Mouse (Mus musculus) hindbrain, postnatal 0 days (tissue): Measurements from ENCODE around the gene Rnf157. TPM values are rescaled to one million over a fixed set of nuclear protein-coding genes. Genes with fewer than 3 reads are reported as not detected.
A peak's percentile ranks its signal among the peaks of the same experiment; 100 is the strongest.

Experiments
- ATAC-seq: fragments of 200-750 bp; cut with Nextera tagmentation; 2 replicates; pipeline ENCODE4 v1.8.0; 2017; ENCODE audit warnings: mild to moderate bottlenecking, moderate TSS enrichment, moderate library complexity
- DNase-seq: peaks from one replicate; pipeline ENCODE4 v3.0.0-alpha.2; 2015; ENCODE audit warnings: low spot score
- H3K27ac ChIP-seq: fragments of 300-500 bp; sonication (generic); 2 replicates; pipeline ENCODE4 v1.5.1; 2014; ENCODE audit warnings: mild to moderate bottlenecking
- H3K27me3 ChIP-seq: fragments of 300-500 bp; sonication (generic); 2 replicates; pipeline ENCODE4 v1.6.1; 2014; ENCODE audit warnings: low read length, mixed read lengths; ENCODE audit not compliant: insufficient read depth
- H3K36me3 ChIP-seq: fragments of 300-500 bp; sonication (generic); 2 replicates; pipeline ENCODE4 v1.6.1; 2014; ENCODE audit warnings: low read length, mixed read lengths; ENCODE audit not compliant: insufficient read depth
- H3K4me1 ChIP-seq: fragments of 300-500 bp; sonication (generic); 2 replicates; pipeline ENCODE4 v1.6.1; 2014; ENCODE audit warnings: antibody characterized with exemption, low read length, mixed read lengths; ENCODE audit not compliant: insufficient read depth
- H3K4me2 ChIP-seq: fragments of 300-500 bp; sonication (generic); 2 replicates; pipeline ENCODE4 v1.6.1; 2014; ENCODE audit warnings: low read depth, mild to moderate bottlenecking, low read length, moderate library complexity, mixed read lengths
- H3K4me3 ChIP-seq: fragments of 300-500 bp; sonication (generic); 2 replicates; pipeline ENCODE4 v1.5.1; 2014; ENCODE audit warnings: low read length
- H3K9ac ChIP-seq: fragments of 300-500 bp; sonication (generic); replicated peaks from 2 replicates; pipeline ENCODE4 v1.6.1; 2014; ENCODE audit warnings: mild to moderate bottlenecking, low read length, moderate library complexity, mixed read lengths
- H3K9me3 ChIP-seq: fragments of 300-500 bp; sonication (generic); 2 replicates; pipeline ENCODE4 v1.6.1; 2016; ENCODE audit warnings: low read length, mixed read lengths
- CTCF ChIP-seq: IDR thresholded peaks from 2 replicates; pipeline ENCODE4 v1.5.1; 2016; ENCODE audit warnings: antibody characterized with exemption, control low read depth, low read depth
- WGBS: fragments of 180-500 bp; shearing (Covaris S2); extraction: QIAGEN DNeasy Blood & Tissue Kit; methylation state at CpG from one replicate; pipeline ENCODE4 v1.1.7; 2014; 5-methylcytosine and 5-hydroxymethylcytosine counted together
- polyA plus RNA-seq: library from polyadenylated mRNA; unstranded; fragments of >200 nt; fragmentation: Nextera tagmentation; extraction: Ambion mirVana; gene quantifications from 2 replicates; pipeline ENCODE4 v1.2.1, GENCODE M21; 2015
- total RNA-seq: library from RNA; depleted of rRNA; stranded (reverse); fragments of >200 nt; gene quantifications from 2 replicates; pipeline ENCODE4 v1.2.3, GENCODE M21; 2014; rRNA removed

Rnf157 gene
- total and polyA plus RNA-seq, 2 experiments from 2014 or later = 60.5 to 117 TPM

GRCm38 (mm10) chr11:116290556-116290955, 122.3 kb downstream of the Rnf157 start:
- H3K27ac ChIP-seq = no peak overlapping the region
- no peaks in the 10 kb centered on the region for H3K4me1 ChIP-seq
- no peak for ATAC-seq
- 83% methylated on average over 8 of the region's 8 CpGs for WGBS
- H3K9me3 ChIP-seq = no peaks in the 10 kb centered on the region
- no peak overlapping the region for H3K9ac ChIP-seq
- TF ChIP-seq CTCF = no peak
- H3K4me3 ChIP-seq = no peak overlapping the region
- H3K4me2 ChIP-seq = no peak overlapping the region
- peaks cover 66% of the 10 kb centered on the region for H3K36me3 ChIP-seq
- no peak for DNase-seq
- no peaks in the 10 kb centered on the region for H3K27me3 ChIP-seq

GRCm38 (mm10) chr11:116287351-116287750, 125.5 kb downstream of the Rnf157 start:
- ATAC-seq (no peak), DNase-seq (no peak)
- no peak overlapping the region for H3K4me3 ChIP-seq
- no peaks in the 10 kb centered on the region; the same call in none of the 2 replicates for H3K4me1 ChIP-seq
- TF ChIP-seq CTCF = 0 out of 2 replicates have a peak, but pooled peaks have one; percentile 7
- H3K27me3 ChIP-seq = peaks cover 11% of the 10 kb centered on the region
- no peak overlapping the region for H3K4me2 ChIP-seq
- no peaks in the 10 kb centered on the region for H3K9me3 ChIP-seq
- peaks cover 44% of the 10 kb centered on the region for H3K36me3 ChIP-seq
- peak overlapping the region; percentile 20; the same call in 1 of the 2 replicates for H3K27ac ChIP-seq
- no peak overlapping the region for H3K9ac ChIP-seq
- WGBS = 70% methylated on average over 5 of the region's 5 CpGs

Other genes with a start within 250 kb of the Rnf157 start
- 68.1 and 73.5 TPM in 2 replicates for gene Fbf1, start 244.9 kb downstream of the Rnf157 start, total RNA-seq
- 33.8 and 35.3 TPM in 2 replicates for gene Fbf1, start 244.9 kb downstream of the Rnf157 start, polyA plus RNA-seq
- 66.6 and 74.8 TPM in 2 replicates for gene Ten1, start 214.2 kb downstream of the Rnf157 start, total RNA-seq
- gene Ten1, start 214.2 kb downstream of the Rnf157 start, polyA plus RNA-seq = 101 and 110 TPM in 2 replicates
- gene Acox1, start 214.0 kb downstream of the Rnf157 start, total RNA-seq = 109 and 112 TPM in 2 replicates
- gene Acox1, start 214.0 kb downstream of the Rnf157 start, polyA plus RNA-seq = 63.4 and 65.0 TPM in 2 replicates
- 2.8 and 2.9 TPM in 2 replicates for gene Evpl, start 175.0 kb downstream of the Rnf157 start, total RNA-seq
- gene Evpl, start 175.0 kb downstream of the Rnf157 start, polyA plus RNA-seq = 1.6 TPM in 2 replicates
- 18.3 and 22.5 TPM in 2 replicates for gene Srp68, start 138.8 kb downstream of the Rnf157 start, total RNA-seq
- 50.4 and 50.8 TPM in 2 replicates for gene Srp68, start 138.8 kb downstream of the Rnf157 start, polyA plus RNA-seq
- 0.40 TPM in 1 of 2 replicates, not detected in the other for gene Galr2, start 132.1 kb downstream of the Rnf157 start, total RNA-seq
- gene Galr2, start 132.1 kb downstream of the Rnf157 start, polyA plus RNA-seq = 0.34 and 0.44 TPM in 2 replicates
- 84.6 and 95.3 TPM in 2 replicates for gene Exoc7, start 105.8 kb downstream of the Rnf157 start, total RNA-seq
- 128 TPM in 2 replicates for gene Exoc7, start 105.8 kb downstream of the Rnf157 start, polyA plus RNA-seq
- gene Foxj1, start 77.6 kb downstream of the Rnf157 start, total RNA-seq = 37.6 and 40.0 TPM in 2 replicates
- 15.5 and 16.6 TPM in 2 replicates for gene Foxj1, start 77.6 kb downstream of the Rnf157 start, polyA plus RNA-seq
- 67.9 and 102 TPM in 2 replicates for gene Ubald2, start 21.1 kb upstream of the Rnf157 start, total RNA-seq
- 39.3 and 41.7 TPM in 2 replicates for gene Ubald2, start 21.1 kb upstream of the Rnf157 start, polyA plus RNA-seq
- not detected in 2 replicates for gene Qrich2, start 53.2 kb upstream of the Rnf157 start, total RNA-seq
- 0.30 and 0.31 TPM in 2 replicates for gene Qrich2, start 53.2 kb upstream of the Rnf157 start, polyA plus RNA-seq
- gene Prpsap1, start 81.2 kb upstream of the Rnf157 start, total RNA-seq = 99.7 and 105 TPM in 2 replicates
- 148 and 150 TPM in 2 replicates for gene Prpsap1, start 81.2 kb upstream of the Rnf157 start, polyA plus RNA-seq
- 25.5 and 29.7 TPM in 2 replicates for gene Sphk1, start 117.9 kb upstream of the Rnf157 start, total RNA-seq
- gene Sphk1, start 117.9 kb upstream of the Rnf157 start, polyA plus RNA-seq = 17.9 and 20.4 TPM in 2 replicates
- 101 and 112 TPM in 2 replicates for gene Ube2o, start 168.4 kb upstream of the Rnf157 start, total RNA-seq
- 31.3 and 31.9 TPM in 2 replicates for gene Ube2o, start 168.4 kb upstream of the Rnf157 start, polyA plus RNA-seq
- gene Aanat, start 173.4 kb upstream of the Rnf157 start, total RNA-seq = 0.68 TPM in 1 of 2 replicates, not detected in the other
- 0.46 and 0.81 TPM in 2 replicates for gene Aanat, start 173.4 kb upstream of the Rnf157 start, polyA plus RNA-seq
- 3.8 and 4.0 TPM in 2 replicates for gene Rhbdf2, start 214.0 kb upstream of the Rnf157 start, total RNA-seq
- gene Rhbdf2, start 214.0 kb upstream of the Rnf157 start, polyA plus RNA-seq = 1.1 and 1.6 TPM in 2 replicates
- 1.2 and 1.3 TPM in 2 replicates for gene Prcd, start 240.5 kb upstream of the Rnf157 start, total RNA-seq
- gene Prcd, start 240.5 kb upstream of the Rnf157 start, polyA plus RNA-seq = 5.3 and 6.4 TPM in 2 replicates
- gene Cygb, start 241.3 kb upstream of the Rnf157 start, total RNA-seq = 48.4 and 54.7 TPM in 2 replicates
- gene Cygb, start 241.3 kb upstream of the Rnf157 start, polyA plus RNA-seq = 46.0 and 48.1 TPM in 2 replicates